Mouse (Mus musculus) MEL (cell line): ENCODE measurements at regions not wholly inside any gene's neighbourhood (a gene's known extent, or its start where the extent isn't known, plus 50 kb on each side); places are given as distances from the start of the nearest gene placed in this dataset.

Experiments used
- DNase-seq: peaks from one replicate; pipeline ENCODE4 v3.0.0; 2011; ENCODE audit warnings: low read depth, low spot score
- H3K27ac ChIP-seq: 2 replicates; pipeline ENCODE4 v1.5.1; 2012; ENCODE audit warnings: low read depth, mild to moderate bottlenecking, control low read depth, low read length, moderate library complexity; ENCODE audit not compliant: control insufficient read depth
- H3K27me3 ChIP-seq, 2 experiments: fragments of 150-350 bp in 1 of 2; sonication (generic) in 1 of 2; 2 replicates each; pipeline ENCODE4 v1.6.1; 2012; ENCODE audit warnings: low read length in 2 of 2, mild to moderate bottlenecking in 2 of 2, improper control_type of control experiment in 1 of 2, moderate library complexity in 1 of 2; ENCODE audit not compliant: insufficient read depth in 2 of 2, control insufficient read depth in 1 of 2
- H3K36me3 ChIP-seq, 2 experiments: 2 replicates each; pipeline ENCODE4 v1.6.1; 2012 to 2014; ENCODE audit warnings: low read length in 2 of 2, improper control_type of control experiment in 1 of 2, inconsistent platforms in 1 of 2, mild to moderate bottlenecking in 1 of 2; ENCODE audit not compliant: insufficient read depth in 2 of 2, control insufficient read depth in 1 of 2
- H3K4me1 ChIP-seq, 2 experiments: fragments of 150-350 bp in 1 of 2; sonication (generic) in 1 of 2; 2 replicates each; pipeline ENCODE4 v1.6.1; 2012; ENCODE audit warnings: low read length in 2 of 2, improper control_type of control experiment in 1 of 2, mild to moderate bottlenecking in 1 of 2; ENCODE audit not compliant: insufficient read depth in 2 of 2, control insufficient read depth in 1 of 2
- H3K4me3 ChIP-seq, 2 experiments: fragments of 150-350 bp in 1 of 2; sonication (generic) in 1 of 2; 2 replicates each; pipeline ENCODE4 v1.5.1; 2012; ENCODE audit warnings: low read depth in 2 of 2, low read length in 2 of 2, mild to moderate bottlenecking in 2 of 2, moderate library complexity in 2 of 2, control low read depth in 1 of 2, improper control_type of control experiment in 1 of 2; ENCODE audit not compliant: control insufficient read depth in 1 of 2, insufficient read depth in 1 of 2
- H3K79me2 ChIP-seq: 2 replicates; pipeline ENCODE4 v1.6.1; 2012; ENCODE audit warnings: mild to moderate bottlenecking, low read length, moderate library complexity; ENCODE audit not compliant: control insufficient read depth, poor library complexity, insufficient read depth
- H3K9ac ChIP-seq: 2 replicates; pipeline ENCODE4 v1.6.1; 2012; ENCODE audit warnings: low read depth, mild to moderate bottlenecking, control low read depth, low read length, moderate library complexity; ENCODE audit not compliant: control insufficient read depth, poor library complexity, severe bottlenecking
- H3K9me3 ChIP-seq: fragments of 150-350 bp; sonication (generic); replicated peaks from 2 replicates; pipeline ENCODE4 v1.6.1; 2012; ENCODE audit warnings: mild to moderate bottlenecking, low read length, improper control_type of control experiment, moderate library complexity; ENCODE audit not compliant: insufficient read depth
- CHD1 ChIP-seq: IDR thresholded peaks from 2 replicates; pipeline ENCODE4 v1.6.1; 2012; ENCODE audit warnings: low read depth, mild to moderate bottlenecking, inconsistent platforms, low read length, improper control_type of control experiment
- CTCF ChIP-seq, 3 experiments: IDR thresholded peaks in 2 of 3; conservative IDR thresholded peaks in 1 of 3; 2 replicates each; pipeline ENCODE4 v1.5.1; 2011 to 2012; ENCODE audit warnings: low read length in 3 of 3, low read depth in 2 of 3, mild to moderate bottlenecking in 2 of 3, improper control_type of control experiment in 1 of 3, inconsistent platforms in 1 of 3, mixed read lengths in 1 of 3, moderate library complexity in 1 of 3; ENCODE audit not compliant: control insufficient read depth in 1 of 3, insufficient read depth in 1 of 3, poor library complexity in 1 of 3, severe bottlenecking in 1 of 3
- E2F4 ChIP-seq: IDR thresholded peaks from 2 replicates; pipeline ENCODE4 v1.6.1; 2011; ENCODE audit warnings: low read depth, low read length, improper control_type of control experiment, borderline replicate concordance
- ELF1 ChIP-seq: IDR thresholded peaks from 2 replicates; pipeline ENCODE4 v1.6.1; 2014; ENCODE audit warnings: low read depth, mild to moderate bottlenecking, inconsistent platforms, low read length, improper control_type of control experiment, moderate library complexity
- EP300 ChIP-seq, 2 experiments: IDR thresholded peaks; 2 replicates each; pipeline ENCODE4 v1.6.1; 2011; ENCODE audit warnings: improper control_type of control experiment in 2 of 2, low read length in 2 of 2, low read depth in 1 of 2, mild to moderate bottlenecking in 1 of 2
- ETS1 ChIP-seq: IDR thresholded peaks from 2 replicates; pipeline ENCODE4 v1.6.1; 2012; ENCODE audit warnings: low read depth, mild to moderate bottlenecking, inconsistent platforms, low read length, improper control_type of control experiment, moderate library complexity
- HCFC1 ChIP-seq: IDR thresholded peaks from 2 replicates; pipeline ENCODE4 v1.6.1; 2012; ENCODE audit warnings: low read depth, mild to moderate bottlenecking, inconsistent platforms, low read length, improper control_type of control experiment, moderate library complexity
- JUND ChIP-seq: IDR thresholded peaks from 2 replicates; pipeline ENCODE4 v1.6.1; 2011; ENCODE audit warnings: low read depth, mild to moderate bottlenecking, improper control_type of control experiment, low read length
- KAT2A ChIP-seq: conservative IDR thresholded peaks from 2 replicates; pipeline ENCODE4 v1.6.1; 2012; ENCODE audit warnings: low read depth, low read length, improper control_type of control experiment, inconsistent platforms
- MXI1 ChIP-seq: IDR thresholded peaks from 2 replicates; pipeline ENCODE4 v1.6.1; 2011; ENCODE audit warnings: mild to moderate bottlenecking, low read depth, low read length, improper control_type of control experiment
- MYB ChIP-seq: IDR thresholded peaks from 2 replicates; pipeline ENCODE4 v1.6.1; 2011; ENCODE audit warnings: mild to moderate bottlenecking, low read depth, low read length, improper control_type of control experiment
- NELFE ChIP-seq: IDR thresholded peaks from 2 replicates; pipeline ENCODE4 v1.6.1; 2011; ENCODE audit warnings: low read depth, low read length, improper control_type of control experiment
- NRF1 ChIP-seq: IDR thresholded peaks from 2 replicates; pipeline ENCODE4 v1.6.1; 2014; ENCODE audit warnings: low read depth, mild to moderate bottlenecking, inconsistent platforms, low read length, improper control_type of control experiment, moderate library complexity; ENCODE audit not compliant: poor library complexity, insufficient read depth, severe bottlenecking
- POLR2A ChIP-seq, 2 experiments: IDR thresholded peaks; 2 replicates each; pipeline ENCODE4 v1.6.1; 2011 to 2012; ENCODE audit warnings: low read length in 2 of 2, mild to moderate bottlenecking in 2 of 2, control low read depth in 1 of 2, improper control_type of control experiment in 1 of 2, low read depth in 1 of 2, moderate library complexity in 1 of 2; ENCODE audit not compliant: control insufficient read depth in 1 of 2, insufficient read depth in 1 of 2, poor library complexity in 1 of 2
- POLR2AphosphoS2 ChIP-seq: IDR thresholded peaks from 2 replicates; pipeline ENCODE4 v1.6.1; 2011; ENCODE audit warnings: low read length, improper control_type of control experiment
- POLR2AphosphoS5 ChIP-seq: IDR thresholded peaks from 2 replicates; pipeline ENCODE4 v1.6.1; 2012; ENCODE audit warnings: low read depth, borderline replicate concordance, mild to moderate bottlenecking, inconsistent platforms, low read length, moderate library complexity, mixed read lengths
- RAD21 ChIP-seq: IDR thresholded peaks from 2 replicates; pipeline ENCODE4 v1.6.1; 2011; ENCODE audit warnings: mild to moderate bottlenecking, low read depth, low read length, improper control_type of control experiment
- SIN3A ChIP-seq: IDR thresholded peaks from 2 replicates; pipeline ENCODE4 v1.6.1; 2012; ENCODE audit warnings: low read length, improper control_type of control experiment, inconsistent platforms
- TAL1 ChIP-seq: IDR thresholded peaks from 2 replicates; pipeline ENCODE4 v1.6.1; 2012; ENCODE audit warnings: mild to moderate bottlenecking, inconsistent platforms, low read length, moderate library complexity, mixed read lengths
- TBP ChIP-seq: IDR thresholded peaks from 2 replicates; pipeline ENCODE4 v1.8.0; 2011; ENCODE audit warnings: low read depth, low read length, improper control_type of control experiment
- UBTF ChIP-seq: IDR thresholded peaks from 2 replicates; pipeline ENCODE4 v1.6.1; 2012; ENCODE audit warnings: low read depth, mild to moderate bottlenecking, inconsistent platforms, low read length, improper control_type of control experiment, moderate library complexity, borderline replicate concordance; ENCODE audit not compliant: insufficient read depth
- USF1 ChIP-seq: IDR thresholded peaks from 2 replicates; pipeline ENCODE4 v1.6.1; 2014; ENCODE audit warnings: low read depth, mild to moderate bottlenecking, inconsistent platforms, low read length, improper control_type of control experiment, moderate library complexity
- ZC3H11A ChIP-seq: IDR thresholded peaks from 2 replicates; pipeline ENCODE4 v1.6.1; 2012; ENCODE audit warnings: low read depth, mild to moderate bottlenecking, inconsistent platforms, low read length, improper control_type of control experiment
- ZKSCAN1 ChIP-seq: IDR thresholded peaks from 2 replicates; pipeline ENCODE4 v1.6.1; 2012; ENCODE audit warnings: low read depth, mild to moderate bottlenecking, inconsistent platforms, low read length, improper control_type of control experiment, moderate library complexity
- ZMIZ1 ChIP-seq: IDR thresholded peaks from 2 replicates; pipeline ENCODE4 v1.6.1; 2012; ENCODE audit warnings: low read depth, mild to moderate bottlenecking, inconsistent platforms, low read length, improper control_type of control experiment, moderate library complexity

DNA sequence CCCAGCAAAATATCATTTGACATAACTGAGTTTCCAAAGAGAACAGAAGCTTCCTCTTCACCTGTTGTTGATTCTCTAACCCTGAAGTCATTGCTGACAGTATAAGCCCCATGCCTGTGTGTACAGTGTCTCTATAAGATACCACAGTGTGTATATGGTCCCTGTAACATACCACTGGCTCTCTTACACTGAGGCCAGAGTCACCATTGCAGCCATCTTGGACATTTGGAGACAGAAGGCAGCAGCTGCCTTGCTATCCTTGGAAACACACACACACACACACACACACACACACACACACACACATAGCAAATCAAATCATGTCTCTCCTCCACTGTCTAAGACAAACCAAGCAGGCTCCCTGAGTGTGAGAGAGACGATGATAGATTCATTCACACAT is 192.9 kb downstream of the Ackr3 start:
- DNase-seq: no peak
- no peaks in the 10 kb centered on the region for H3K9me3 ChIP-seq
- H3K4me1 ChIP-seq: no peaks in the 10 kb centered on the region
- H3K4me3 ChIP-seq: no peak overlapping the region
- H3K9ac ChIP-seq: no peak overlapping the region
- no peak overlapping the region for H3K27ac ChIP-seq
- H3K36me3 ChIP-seq: no peaks in the 10 kb centered on the region
- no peaks in the 10 kb centered on the region for H3K27me3 ChIP-seq
- H3K79me2 ChIP-seq: no peaks in the 10 kb centered on the region
- TF ChIP-seq NELFE (no peak), ELF1 (no peak), USF1 (no peak), MXI1 (no peak), POLR2AphosphoS2 (no peak), JUND (no peak), TBP (no peak), ZC3H11A (no peak), CTCF (IDR thresholded peaks at IDR 0.05 in 2 of 3, conservative IDR thresholded peaks at IDR 0.05 in 1 of 3; ENCODE audit: control insufficient read depth in 1 of 3, insufficient read depth in 1 of 3, low read depth in 2 of 3, low read length in 3 of 3, poor library complexity in 1 of 3, severe bottlenecking in 1 of 3) (no peak), KAT2A (no peak), ZMIZ1 (no peak), HCFC1 (no peak), MYB (no peak), EP300 (IDR thresholded peaks at IDR 0.05; ENCODE audit: low read depth in 1 of 2, low read length in 2 of 2) (no peak), CHD1 (no peak), ZKSCAN1 (no peak), E2F4 (no peak), TAL1 (no peak), POLR2A (IDR thresholded peaks at IDR 0.05; ENCODE audit: control insufficient read depth in 1 of 2, insufficient read depth in 1 of 2, low read depth in 1 of 2, low read length in 2 of 2, poor library complexity in 1 of 2) (no peak)

DNA sequence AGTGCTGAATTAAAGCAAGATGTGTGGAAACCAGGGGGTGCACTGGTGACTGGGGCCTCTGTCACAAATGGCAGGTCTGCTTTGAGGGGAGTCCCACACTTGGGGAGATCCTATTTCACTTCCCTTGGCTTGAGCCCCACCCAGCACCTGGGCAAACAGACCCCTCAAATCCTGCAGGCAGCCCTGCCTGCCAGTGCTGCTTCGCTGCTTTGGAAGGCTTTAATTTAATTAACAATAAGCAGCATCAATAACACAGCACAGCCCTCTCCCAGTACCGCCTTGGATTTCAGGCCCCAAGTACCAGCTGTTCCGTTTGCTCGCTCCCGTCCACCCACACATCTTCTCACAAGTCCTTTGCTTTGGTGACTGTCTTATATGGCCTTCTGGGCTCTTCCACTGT is 193.6 kb downstream of the Ackr3 start:
- H3K27me3 ChIP-seq: no peaks in the 10 kb centered on the region
- DNase-seq: no peak
- no peaks in the 10 kb centered on the region for H3K9me3 ChIP-seq
- no peak overlapping the region for H3K27ac ChIP-seq
- no peaks in the 10 kb centered on the region for H3K4me1 ChIP-seq
- H3K4me3 ChIP-seq: no peak overlapping the region
- no peaks in the 10 kb centered on the region for H3K79me2 ChIP-seq
- TF ChIP-seq SIN3A (no peak), E2F4 (no peak), HCFC1 (no peak), USF1 (no peak), UBTF (no peak), POLR2A (IDR thresholded peaks at IDR 0.05; ENCODE audit: control insufficient read depth in 1 of 2, insufficient read depth in 1 of 2, low read depth in 1 of 2, low read length in 2 of 2, poor library complexity in 1 of 2) (no peak), KAT2A (no peak), ZMIZ1 (no peak), ETS1 (no peak), CTCF (IDR thresholded peaks at IDR 0.05 in 2 of 3, conservative IDR thresholded peaks at IDR 0.05 in 1 of 3; ENCODE audit: control insufficient read depth in 1 of 3, insufficient read depth in 1 of 3, low read depth in 2 of 3, low read length in 3 of 3, poor library complexity in 1 of 3, severe bottlenecking in 1 of 3) (no peak), MYB (no peak), NRF1 (no peak), POLR2AphosphoS5 (no peak), RAD21 (no peak)
- TF ChIP-seq, all 39 proteins: peak for 0
- H3K36me3 ChIP-seq: no peaks in the 10 kb centered on the region
- H3K9ac ChIP-seq: no peak overlapping the region
